Mouse (Mus musculus): Measurements from ENCODE around the gene Prkca. TPM values are rescaled to one million over a fixed set of nuclear protein-coding genes. Genes with fewer than 3 reads are reported as not detected.

The Prkca gene
- polyA plus RNA-seq, 1 experiment from 2014 or later: 7.8 TPM

DNA sequence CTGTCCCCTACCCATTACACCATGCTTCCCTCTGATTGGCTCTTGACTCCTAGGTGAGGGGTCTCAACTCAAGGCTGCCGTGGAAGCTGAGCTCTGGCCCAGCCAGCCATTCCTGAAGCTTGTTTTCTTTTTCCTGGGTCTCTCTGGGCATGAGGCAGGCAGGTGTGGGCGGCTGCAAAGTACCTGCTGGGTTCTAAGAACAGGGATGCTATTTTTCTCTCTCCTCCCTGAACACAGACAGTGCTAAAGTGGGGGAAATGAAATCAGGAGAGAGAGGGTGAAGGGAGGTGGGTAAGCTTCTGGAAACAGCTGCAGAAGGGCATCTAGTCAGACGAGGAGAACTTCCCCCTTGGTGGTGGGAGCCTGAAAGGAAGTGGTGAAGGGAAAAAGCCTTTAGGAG lies 414.0 kb downstream of the Prkca start:
- no peak overlapping the region for H3K9ac ChIP-seq (replicated peaks)
- no peak for ATAC-seq (ENCODE audit: insufficient number of reproducible peaks, insufficient read depth, low FRiP score, low TSS enrichment, low read depth)
- WGBS: 52% methylated on average over 3 of the region's 3 CpGs
- no peak overlapping the region for H3K4me3 ChIP-seq (replicated peaks)
- no peak overlapping the region for H3K4me2 ChIP-seq
- no peak overlapping the region for H3K27ac ChIP-seq
- H3K4me1 ChIP-seq (replicated peaks): peaks cover 4% of the 10 kb centered on the region; the same call in 1 of the 2 replicates
- H3K9me3 ChIP-seq: no peaks in the 10 kb centered on the region
- no peaks in the 10 kb centered on the region for H3K36me3 ChIP-seq
- H3K27me3 ChIP-seq: no peaks in the 10 kb centered on the region

- Histone ChIP-seq H3K36me3 (no peaks in the 10 kb centered on the region), H3K27me3 (peaks cover 31% of the 10 kb centered on the region), H3K4me1 (replicated peaks) (no peaks in the 10 kb centered on the region), H3K9me3 (no peaks in the 10 kb centered on the region), H3K27ac (no peak overlapping the region), H3K4me2 (no peak overlapping the region), H3K4me3 (replicated peaks) (no peak overlapping the region), H3K9ac (replicated peaks) (no peak overlapping the region)
- WGBS: 47% methylated on average over 16 of the region's 16 CpGs
- no peak for ATAC-seq (ENCODE audit: insufficient number of reproducible peaks, insufficient read depth, low FRiP score, low TSS enrichment, low read depth)
Observed at GRCm38 (mm10) chr11:107919852-107920508, 423.7 kb downstream of the Prkca start.

DNA sequence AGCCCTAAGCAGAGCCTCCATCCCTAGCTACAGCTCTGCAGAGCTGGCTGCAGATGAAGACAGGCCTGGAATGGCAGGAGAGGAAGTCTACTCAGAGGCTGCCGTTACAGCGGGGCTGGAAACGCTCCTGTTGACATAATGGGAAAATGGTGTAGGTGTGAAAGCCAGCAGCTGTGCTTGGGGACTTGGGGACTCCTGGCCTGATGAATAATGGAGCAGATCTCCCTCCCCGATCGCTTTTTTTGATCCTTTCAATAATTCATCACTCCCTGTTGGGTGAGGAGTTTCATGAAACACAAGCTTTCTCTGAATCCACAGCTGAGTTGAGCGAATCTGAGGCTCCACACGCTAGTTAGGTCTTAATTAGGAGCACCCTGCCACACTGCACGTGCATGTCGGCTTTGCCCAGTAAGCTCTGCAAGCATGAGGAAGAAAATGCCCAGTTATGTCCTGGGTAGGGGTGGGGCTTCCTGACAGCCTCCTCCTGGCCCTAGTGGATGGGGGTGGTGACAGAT lies 425.9 kb downstream of the Prkca start:
- Histone ChIP-seq H3K27me3 (peaks cover 51% of the 10 kb centered on the region), H3K4me1 (replicated peaks) (0 out of 2 replicates have a peak, but pooled peaks cover 5% of the 10 kb centered on the region)

DNA sequence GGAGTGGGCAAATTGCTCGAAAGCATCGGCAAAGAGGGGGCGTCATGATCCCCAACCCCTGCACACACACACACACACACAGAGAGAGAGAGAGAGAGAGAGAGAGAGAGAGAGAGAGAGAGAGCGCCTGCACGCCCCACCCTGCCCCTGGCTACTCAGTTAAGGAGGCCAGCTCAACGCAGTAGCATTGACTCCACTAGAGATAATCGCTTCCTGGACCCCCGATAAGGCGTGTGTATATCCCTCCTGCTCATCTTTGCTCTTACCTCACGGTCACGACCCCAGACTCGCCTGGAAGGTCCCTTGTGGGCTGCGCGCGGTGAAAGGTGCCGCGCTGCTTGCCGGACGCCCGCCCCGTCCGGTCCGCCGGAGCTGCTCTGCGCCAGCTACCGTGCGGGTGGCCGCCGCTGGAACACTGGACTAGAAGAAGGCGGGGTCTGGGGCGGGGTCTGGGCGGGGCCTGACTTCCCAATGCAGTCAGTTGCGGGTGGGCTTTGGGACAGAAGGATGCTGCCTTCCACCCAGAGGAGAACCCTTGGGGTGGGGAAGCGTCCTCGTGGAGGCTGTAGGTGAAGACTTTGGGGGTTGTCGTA lies 429.0 kb downstream of the Prkca start, which contains the start of gene Cacng5:
TSS of gene Cacng5 (minus strand) at position 422 of the 593 bp plus-strand sequence.
- Histone ChIP-seq H3K4me3 (replicated peaks) (peak within 1 kb of the TSS; percentile 36), H3K4me2 (peak within 1 kb of the TSS; percentile 60), H3K36me3 (no peaks in the 10 kb centered on the region), H3K9me3 (0 out of 2 replicates have a peak, but pooled peaks cover 3% of the 10 kb centered on the region), H3K9ac (replicated peaks) (no peak within 1 kb of the TSS), H3K27ac (no peak within 1 kb of the TSS), H3K4me1 (replicated peaks) (0 out of 2 replicates have a peak, but pooled peaks cover 5% of the 10 kb centered on the region), H3K27me3 (peaks cover 58% of the 10 kb centered on the region)
- 0 out of 2 replicates have a peak, but pooled peaks have one; percentile 68 for ATAC-seq (ENCODE audit: insufficient number of reproducible peaks, insufficient read depth, low FRiP score, low TSS enrichment, low read depth)
- 7% methylated on average over 36 of the region's 36 CpGs for WGBS

More for the DNA sequence above, 425.9 kb downstream of the Prkca start:
- H3K27ac ChIP-seq: no peak overlapping the region
- 62% methylated on average over 9 of the region's 9 CpGs for WGBS
- no peak overlapping the region for H3K9ac ChIP-seq (replicated peaks)
- H3K9me3 ChIP-seq: no peaks in the 10 kb centered on the region
- no peak for ATAC-seq (ENCODE audit: insufficient number of reproducible peaks, insufficient read depth, low FRiP score, low TSS enrichment, low read depth)
- H3K36me3 ChIP-seq: no peaks in the 10 kb centered on the region
- no peak overlapping the region for H3K4me2 ChIP-seq
- H3K4me3 ChIP-seq (replicated peaks): no peak overlapping the region

DNA sequence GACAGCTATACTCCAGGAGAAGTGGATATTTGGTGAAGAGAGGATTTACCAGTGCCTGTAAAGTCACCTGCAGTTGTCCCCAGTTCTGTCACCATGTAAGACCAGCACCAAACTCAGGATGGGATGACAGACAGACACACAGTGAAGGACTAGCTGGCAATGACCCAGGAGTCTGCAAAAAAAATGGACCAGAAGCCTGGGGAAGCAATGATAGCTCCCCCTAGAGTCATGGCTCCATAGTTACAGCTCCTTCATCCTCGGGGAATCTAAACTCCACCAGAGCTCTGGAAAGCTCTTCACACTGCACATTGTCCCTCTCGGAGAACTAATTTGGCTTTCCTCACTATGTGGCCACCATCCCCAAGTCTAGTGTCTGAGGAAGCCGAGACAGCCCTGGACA lies 430.4 kb downstream of the Prkca start:
- H3K27ac ChIP-seq: no peak overlapping the region
- WGBS: 62% methylated on average over 3 of the region's 3 CpGs
- no peak overlapping the region for H3K9ac ChIP-seq (replicated peaks)
- H3K9me3 ChIP-seq: 0 out of 2 replicates have a peak, but pooled peaks cover 7% of the 10 kb centered on the region
- H3K4me1 ChIP-seq (replicated peaks): 0 out of 2 replicates have a peak, but pooled peaks cover 5% of the 10 kb centered on the region
- H3K4me3 ChIP-seq (replicated peaks): no peak overlapping the region
- no peak overlapping the region for H3K4me2 ChIP-seq
- ATAC-seq (ENCODE audit: insufficient number of reproducible peaks, insufficient read depth, low FRiP score, low TSS enrichment, low read depth): no peak
- no peaks in the 10 kb centered on the region for H3K36me3 ChIP-seq
- H3K27me3 ChIP-seq: peaks cover 53% of the 10 kb centered on the region

DNA sequence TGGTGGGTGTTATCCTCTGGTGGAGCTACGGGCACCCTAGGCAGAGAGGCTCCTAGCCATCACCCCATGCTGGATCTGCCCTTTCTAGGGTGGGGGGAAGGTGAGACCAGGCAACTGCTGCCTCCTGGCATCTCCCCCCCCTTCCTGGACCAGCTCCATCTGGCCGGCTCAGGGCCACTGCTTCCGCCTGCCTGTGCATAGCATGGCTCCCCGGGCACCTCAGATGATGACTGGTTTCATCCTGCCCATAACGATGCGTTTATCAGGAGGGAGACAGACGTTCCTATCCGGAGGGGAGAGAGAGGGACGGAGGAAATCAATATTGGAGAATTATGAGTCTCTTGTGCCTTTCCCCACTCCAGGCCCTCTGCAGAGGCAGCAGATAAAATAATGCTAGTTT lies 438.4 kb downstream of the Prkca start:
- no peak overlapping the region; the same call in 1 of the 2 replicates for H3K9ac ChIP-seq (replicated peaks)
- H3K9me3 ChIP-seq: 0 out of 2 replicates have a peak, but pooled peaks cover 7% of the 10 kb centered on the region
- H3K4me3 ChIP-seq (replicated peaks): no peak overlapping the region
- no peaks in the 10 kb centered on the region for H3K36me3 ChIP-seq
- no peaks in the 10 kb centered on the region; the same call in 1 of the 2 replicates for H3K4me1 ChIP-seq (replicated peaks)
- 65% methylated on average over 9 of the region's 9 CpGs for WGBS
- H3K27me3 ChIP-seq: no peaks in the 10 kb centered on the region
- ATAC-seq (ENCODE audit: insufficient number of reproducible peaks, insufficient read depth, low FRiP score, low TSS enrichment, low read depth): no peak
- H3K4me2 ChIP-seq: no peak overlapping the region
- no peak overlapping the region for H3K27ac ChIP-seq

DNA sequence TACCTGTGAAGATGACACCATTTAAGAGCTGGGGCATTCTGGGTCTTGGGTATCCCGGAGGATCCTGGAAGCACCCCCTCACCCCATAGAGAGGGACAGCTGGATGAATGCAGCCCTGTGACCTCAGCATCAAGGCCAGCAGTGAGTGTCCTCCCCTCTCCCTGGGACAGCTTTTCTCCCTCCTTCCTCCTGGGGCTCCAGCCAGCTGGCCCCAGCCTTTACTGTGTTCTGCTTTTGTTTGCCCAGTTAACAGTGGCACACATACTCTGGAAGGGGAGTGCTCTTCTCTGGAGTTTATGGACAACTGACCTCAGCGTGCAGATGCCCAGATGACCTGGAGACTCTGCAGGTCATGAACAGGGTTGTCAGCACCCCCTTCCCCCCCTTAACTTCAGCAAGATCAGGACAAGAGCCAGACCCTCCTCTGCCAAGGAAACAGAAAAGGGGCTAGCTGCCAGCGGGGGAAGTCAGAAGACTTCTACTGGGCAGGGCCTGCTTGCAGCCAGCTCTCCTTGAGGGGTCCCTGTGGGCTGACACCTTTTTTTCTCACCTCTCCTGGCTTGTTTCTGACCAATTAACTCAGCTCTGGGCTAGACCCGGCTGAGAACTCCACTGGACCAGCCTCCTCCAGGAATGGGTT lies 439.6 kb downstream of the Prkca start:
- no peaks in the 10 kb centered on the region for H3K36me3 ChIP-seq
- H3K4me3 ChIP-seq (replicated peaks): no peak overlapping the region
- H3K4me2 ChIP-seq: no peak overlapping the region
- H3K9ac ChIP-seq (replicated peaks): no peak overlapping the region
- ATAC-seq (ENCODE audit: insufficient number of reproducible peaks, insufficient read depth, low FRiP score, low TSS enrichment, low read depth): no peak
- H3K27ac ChIP-seq: no peak overlapping the region
- H3K27me3 ChIP-seq: no peaks in the 10 kb centered on the region
- no peaks in the 10 kb centered on the region for H3K9me3 ChIP-seq
- no peaks in the 10 kb centered on the region; the same call in 1 of the 2 replicates for H3K4me1 ChIP-seq (replicated peaks)
- 34% methylated on average over 4 of the region's 4 CpGs for WGBS

- Histone ChIP-seq H3K36me3 (no peaks in the 10 kb centered on the region), H3K9ac (replicated peaks) (no peak overlapping the region), H3K27ac (no peak overlapping the region), H3K4me1 (replicated peaks) (no peaks in the 10 kb centered on the region; the same call in 1 of the 2 replicates), H3K27me3 (no peaks in the 10 kb centered on the region), H3K9me3 (no peaks in the 10 kb centered on the region), H3K4me3 (replicated peaks) (no peak overlapping the region), H3K4me2 (no peak overlapping the region)
- 45% methylated on average over 4 of the region's 4 CpGs for WGBS
- no peak for ATAC-seq (ENCODE audit: insufficient number of reproducible peaks, insufficient read depth, low FRiP score, low TSS enrichment, low read depth)
Observed at GRCm38 (mm10) chr11:107900470-107900869, 443.3 kb downstream of the Prkca start.

- Histone ChIP-seq H3K27ac (no peak overlapping the region), H3K27me3 (no peaks in the 10 kb centered on the region), H3K4me3 (replicated peaks) (no peak overlapping the region), H3K4me1 (replicated peaks) (no peaks in the 10 kb centered on the region), H3K9me3 (no peaks in the 10 kb centered on the region), H3K4me2 (no peak overlapping the region), H3K36me3 (no peaks in the 10 kb centered on the region), H3K9ac (replicated peaks) (no peak overlapping the region)
- ATAC-seq (ENCODE audit: insufficient number of reproducible peaks, insufficient read depth, low FRiP score, low TSS enrichment, low read depth): no peak
- 45% methylated on average over 2 of the region's 2 CpGs for WGBS
Observed at GRCm38 (mm10) chr11:107898698-107899097, 445.0 kb downstream of the Prkca start.

DNA sequence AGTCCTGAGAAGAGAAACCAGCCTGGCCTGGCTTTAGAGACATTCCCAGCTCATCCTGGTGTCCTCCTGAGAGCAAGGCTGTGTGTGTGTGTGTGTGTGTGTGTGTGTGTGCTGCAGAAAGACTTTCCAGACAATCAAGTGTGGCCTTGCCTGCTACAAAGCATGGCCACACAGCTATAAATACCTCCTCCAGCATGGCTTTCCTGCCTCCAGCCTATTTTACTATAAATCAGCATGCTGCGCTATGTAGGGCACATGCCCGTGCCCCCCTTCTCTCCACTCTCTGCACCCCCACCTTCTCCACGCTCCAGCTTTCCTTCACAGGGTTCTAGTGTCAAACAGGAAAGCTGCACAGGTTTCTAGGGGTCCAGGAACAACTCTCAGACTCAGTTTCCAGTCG lies 448.1 kb downstream of the Prkca start:
- H3K36me3 ChIP-seq: no peaks in the 10 kb centered on the region
- H3K4me3 ChIP-seq (replicated peaks): no peak overlapping the region
- H3K4me1 ChIP-seq (replicated peaks): no peaks in the 10 kb centered on the region
- no peak overlapping the region for H3K27ac ChIP-seq
- 56% methylated on average over 4 of the region's 4 CpGs for WGBS
- no peak overlapping the region for H3K4me2 ChIP-seq
- H3K9ac ChIP-seq (replicated peaks): no peak overlapping the region
- no peaks in the 10 kb centered on the region for H3K9me3 ChIP-seq
- ATAC-seq (ENCODE audit: insufficient number of reproducible peaks, insufficient read depth, low FRiP score, low TSS enrichment, low read depth): no peak
- no peaks in the 10 kb centered on the region for H3K27me3 ChIP-seq

GRCm38 (mm10) chr11:107891377-107891776 lies 452.4 kb downstream of the Prkca start:
- Histone ChIP-seq H3K27me3 (no peaks in the 10 kb centered on the region), H3K36me3 (no peaks in the 10 kb centered on the region), H3K4me2 (no peak overlapping the region), H3K27ac (no peak overlapping the region), H3K4me3 (replicated peaks) (no peak overlapping the region), H3K9me3 (no peaks in the 10 kb centered on the region), H3K9ac (replicated peaks) (no peak overlapping the region), H3K4me1 (replicated peaks) (no peaks in the 10 kb centered on the region)
- WGBS: 89% methylated on average over 3 of the region's 3 CpGs
- no peak for ATAC-seq (ENCODE audit: insufficient number of reproducible peaks, insufficient read depth, low FRiP score, low TSS enrichment, low read depth)

Measured in limb, embryonic 12.5 days (tissue).